Mouse (Mus musculus): ENCODE data around the gene Aff3. TPM values are rescaled to one million over a fixed set of nuclear protein-coding genes. Genes with fewer than 3 reads are reported as not detected.

Aff3 gene
- polyA plus RNA-seq, 2 experiments: 0.18 to 0.22 TPM

DNA sequence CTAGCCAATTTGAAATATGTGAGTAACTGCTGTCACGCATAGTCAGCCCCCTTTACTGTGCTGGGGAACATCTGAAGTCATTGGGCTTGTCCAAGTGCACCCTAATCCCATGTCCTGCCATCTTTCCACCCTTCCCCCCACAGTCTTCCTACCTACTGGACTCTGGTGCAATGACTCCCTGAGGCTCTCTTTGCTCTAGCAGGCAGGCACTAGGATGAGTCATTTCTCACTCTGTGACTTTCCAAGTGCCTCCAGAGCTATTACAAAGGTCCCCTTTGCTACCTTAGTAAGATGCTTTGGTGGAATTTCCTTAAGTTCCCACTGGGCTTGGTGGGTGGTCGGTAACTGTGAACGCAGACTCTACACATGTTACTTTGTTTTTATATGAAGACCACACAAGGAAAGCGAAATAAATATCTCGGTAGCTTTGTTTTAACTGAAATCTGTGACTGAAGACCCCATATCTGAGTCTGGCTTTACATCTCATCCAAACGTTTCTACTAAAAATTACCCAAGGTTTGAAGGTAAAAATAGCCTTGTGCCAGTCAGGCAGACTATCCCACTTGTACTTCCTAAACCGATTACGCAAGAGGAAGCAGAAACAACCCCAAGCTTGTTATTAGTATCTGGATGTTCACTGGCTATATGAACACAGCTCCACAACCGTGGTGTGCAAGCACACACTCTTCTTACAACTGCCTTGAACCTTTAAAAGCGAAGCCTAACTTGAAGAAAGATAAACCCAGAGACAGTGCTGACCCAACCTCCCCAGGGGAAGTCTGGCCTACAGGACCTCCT, 405.0 kb downstream of the Aff3 start:
- H3K4me3 ChIP-seq (ENCODE audit: insufficient read depth in 1 of 2, low read depth in 2 of 2, low read length in 2 of 2): no peak overlapping the region
- H3K9me3 ChIP-seq (ENCODE audit: control insufficient read depth, low read length): no peaks in the 10 kb centered on the region
- DNase-seq (ENCODE audit: low read depth in 3 of 3, low spot score in 3 of 3) (no peak), ATAC-seq (ENCODE audit: insufficient read depth) (no peak)
- no peaks in the 10 kb centered on the region for H3K27me3 ChIP-seq (ENCODE audit: control insufficient read depth, insufficient read depth, low read length)
- no peak overlapping the region for H3K4me2 ChIP-seq (ENCODE audit: low read depth)
- 49% methylated on average over 10 of the region's 10 CpGs for WGBS (ENCODE audit: insufficient replicate concordance)
- no peak overlapping the region for H3K27ac ChIP-seq
- TF ChIP-seq CTCF (IDR thresholded peaks at IDR 0.05; ENCODE audit: low read depth) (no peak), EP300 (IDR thresholded peaks at IDR 0.05; ENCODE audit: low read depth) (no peak)
- H3K36me3 ChIP-seq (replicated peaks; ENCODE audit: control insufficient read depth, insufficient read depth, low read depth): no peaks in the 10 kb centered on the region
- H3K9ac ChIP-seq (replicated peaks): no peak overlapping the region
- peaks cover 0 to 4% of the 10 kb centered on the region in 2 experiments; a peak in 2 of 4 replicates for H3K4me1 ChIP-seq (replicated peaks; ENCODE audit: control insufficient read depth in 2 of 2, insufficient read depth in 2 of 2, low read length in 1 of 2)

DNA sequence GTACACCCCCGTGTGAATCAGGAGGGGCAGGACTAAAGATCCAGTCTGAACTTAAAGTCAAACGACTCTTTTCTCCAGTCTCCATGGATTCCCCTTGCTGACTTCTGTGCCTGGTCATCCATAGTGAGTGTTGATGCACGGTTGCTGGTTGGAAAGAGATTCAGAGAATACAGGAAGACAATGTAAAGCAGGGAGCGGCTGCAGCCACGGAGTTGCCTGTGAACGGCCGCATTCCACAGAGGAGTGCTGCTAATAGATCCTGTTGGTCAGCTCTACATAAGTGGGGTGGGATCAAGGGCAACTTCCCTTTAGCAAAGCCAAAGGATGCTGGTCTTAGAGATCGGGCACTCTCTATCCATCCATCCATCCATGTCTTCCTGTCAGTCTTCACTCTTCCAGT, 410.3 kb downstream of the Aff3 start:
- Histone ChIP-seq H3K27me3 (ENCODE audit: control insufficient read depth, insufficient read depth, low read length) (no peaks in the 10 kb centered on the region), H3K4me1 (replicated peaks; ENCODE audit: control insufficient read depth in 2 of 2, insufficient read depth in 2 of 2, low read length in 1 of 2) (peaks cover 0 to 2% of the 10 kb centered on the region in 2 experiments; a peak in 2 of 4 replicates), H3K4me2 (ENCODE audit: low read depth) (no peak overlapping the region), H3K27ac (no peak overlapping the region), H3K36me3 (replicated peaks; ENCODE audit: control insufficient read depth, insufficient read depth, low read depth) (no peaks in the 10 kb centered on the region), H3K9ac (replicated peaks) (no peak overlapping the region), H3K9me3 (ENCODE audit: control insufficient read depth, low read length) (no peaks in the 10 kb centered on the region), H3K4me3 (ENCODE audit: insufficient read depth in 1 of 2, low read depth in 2 of 2, low read length in 2 of 2) (no peak overlapping the region)
- TF ChIP-seq CTCF (IDR thresholded peaks at IDR 0.05; ENCODE audit: low read depth) (no peak), EP300 (IDR thresholded peaks at IDR 0.05; ENCODE audit: low read depth) (no peak)
- 46% methylated on average over 8 of the region's 8 CpGs for WGBS (ENCODE audit: insufficient replicate concordance)
- no peak for DNase-seq (ENCODE audit: low read depth in 3 of 3, low spot score in 3 of 3)
- ATAC-seq (ENCODE audit: insufficient read depth): no peak

DNA sequence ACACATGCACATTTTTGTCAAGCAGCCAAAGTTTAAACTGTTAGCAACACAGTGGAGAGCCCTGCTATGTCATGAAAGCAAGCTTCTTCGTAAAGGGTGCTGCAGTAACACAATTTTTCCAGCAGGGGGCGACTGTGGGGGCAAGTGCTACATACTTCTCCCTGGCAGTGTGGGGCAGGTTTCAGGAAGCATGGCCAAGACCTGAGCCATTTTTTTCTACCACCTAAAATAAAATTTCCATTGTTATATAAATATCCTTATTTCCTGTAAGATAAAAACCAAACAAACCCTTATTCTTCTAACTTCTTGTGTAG, 412.0 kb downstream of the Aff3 start:
- H3K4me1 ChIP-seq (replicated peaks; ENCODE audit: control insufficient read depth in 2 of 2, insufficient read depth in 2 of 2, low read length in 1 of 2): peaks cover 0 to 2% of the 10 kb centered on the region in 2 experiments; a peak in 1 of 4 replicates
- no peaks in the 10 kb centered on the region for H3K9me3 ChIP-seq (ENCODE audit: control insufficient read depth, low read length)
- DNase-seq (ENCODE audit: low read depth in 3 of 3, low spot score in 3 of 3): peak in 1 of 3 experiments; percentile 12
- no peak overlapping the region for H3K27ac ChIP-seq
- no peaks in the 10 kb centered on the region for H3K27me3 ChIP-seq (ENCODE audit: control insufficient read depth, insufficient read depth, low read length)
- no peak for TF ChIP-seq EP300 (IDR thresholded peaks at IDR 0.05; ENCODE audit: low read depth)
- TF ChIP-seq CTCF (IDR thresholded peaks at IDR 0.05; ENCODE audit: low read depth): peak; percentile 82
- H3K36me3 ChIP-seq (replicated peaks; ENCODE audit: control insufficient read depth, insufficient read depth, low read depth): no peaks in the 10 kb centered on the region
- H3K9ac ChIP-seq (replicated peaks): no peak overlapping the region
- no peak for ATAC-seq (ENCODE audit: insufficient read depth)
- WGBS (ENCODE audit: insufficient replicate concordance): 41% methylated on average over 2 of the region's 2 CpGs
- no peak overlapping the region for H3K4me2 ChIP-seq (ENCODE audit: low read depth)
- H3K4me3 ChIP-seq (ENCODE audit: insufficient read depth in 1 of 2, low read depth in 2 of 2, low read length in 2 of 2): no peak overlapping the region

DNA sequence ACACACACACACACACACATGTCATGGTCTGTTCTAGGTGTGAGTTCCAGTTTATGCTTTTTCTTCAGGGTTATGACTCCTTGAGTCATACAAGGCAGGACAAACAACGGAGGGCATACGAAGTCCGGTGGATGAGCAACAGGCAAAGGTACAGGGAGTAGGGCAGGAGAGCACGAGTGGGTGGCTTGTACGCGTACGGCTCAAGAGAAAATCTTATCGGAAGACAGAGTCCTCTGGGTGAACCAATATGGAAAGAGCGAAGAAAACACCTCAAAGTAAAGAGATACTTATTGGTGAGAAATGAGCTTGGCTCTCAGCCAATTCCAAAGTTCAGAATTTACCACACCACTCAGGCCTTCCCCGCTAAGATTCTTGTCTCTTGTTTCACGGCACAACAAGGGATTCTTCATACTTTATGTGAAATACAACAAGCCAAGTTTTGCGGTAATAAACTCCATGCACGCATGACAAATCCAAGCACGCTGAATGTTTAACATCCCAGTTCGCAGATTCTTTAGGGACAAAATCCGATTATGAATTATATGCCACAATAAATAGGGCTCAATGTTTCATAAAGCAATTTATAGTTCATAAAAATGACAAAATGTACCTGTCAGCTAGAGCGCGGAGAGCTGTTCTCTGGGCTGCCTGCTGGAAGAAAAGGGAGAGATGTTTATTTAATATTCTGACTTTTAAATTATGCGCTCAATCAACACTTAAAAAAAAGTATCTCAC, 412.6 kb downstream of the Aff3 start:
- TF ChIP-seq EP300 (IDR thresholded peaks at IDR 0.05; ENCODE audit: low read depth) (no peak), CTCF (IDR thresholded peaks at IDR 0.05; ENCODE audit: low read depth) (no peak)
- Histone ChIP-seq H3K4me3 (ENCODE audit: insufficient read depth in 1 of 2, low read depth in 2 of 2, low read length in 2 of 2) (no peak overlapping the region), H3K36me3 (replicated peaks; ENCODE audit: control insufficient read depth, insufficient read depth, low read depth) (no peaks in the 10 kb centered on the region), H3K4me1 (replicated peaks; ENCODE audit: control insufficient read depth in 2 of 2, insufficient read depth in 2 of 2, low read length in 1 of 2) (peaks cover 0 to 2% of the 10 kb centered on the region in 2 experiments; a peak in 1 of 4 replicates), H3K27me3 (ENCODE audit: control insufficient read depth, insufficient read depth, low read length) (no peaks in the 10 kb centered on the region), H3K9ac (replicated peaks) (no peak overlapping the region), H3K9me3 (ENCODE audit: control insufficient read depth, low read length) (no peaks in the 10 kb centered on the region), H3K4me2 (ENCODE audit: low read depth) (no peak overlapping the region), H3K27ac (no peak overlapping the region)
- DNase-seq (ENCODE audit: low read depth in 3 of 3, low spot score in 3 of 3) (no peak), ATAC-seq (ENCODE audit: insufficient read depth) (no peak)
- WGBS (ENCODE audit: insufficient replicate concordance): 71% methylated on average over 19 of the region's 19 CpGs

DNA sequence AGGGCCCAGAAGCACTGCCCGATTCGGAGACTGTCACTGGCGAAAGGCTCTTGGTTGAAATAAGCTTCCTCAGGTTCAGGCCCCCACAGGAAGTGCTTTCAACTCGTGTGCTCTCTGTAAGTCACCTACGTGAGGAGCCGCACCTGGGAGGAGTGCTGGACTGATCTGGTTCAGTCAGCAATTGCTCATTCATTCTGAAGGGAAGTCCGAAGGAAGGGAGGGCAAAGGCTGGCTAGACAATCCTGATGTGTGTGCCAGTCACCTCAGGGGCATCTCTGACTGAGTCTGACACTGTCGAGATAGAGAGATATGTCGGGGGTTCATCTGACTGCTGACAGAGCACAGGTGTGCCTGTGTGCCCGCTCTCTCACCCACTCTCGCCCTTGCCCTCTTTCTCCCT, 413.3 kb downstream of the Aff3 start:
- no peak overlapping the region for H3K4me3 ChIP-seq (ENCODE audit: insufficient read depth in 1 of 2, low read depth in 2 of 2, low read length in 2 of 2)
- TF ChIP-seq CTCF (IDR thresholded peaks at IDR 0.05; ENCODE audit: low read depth) (no peak), EP300 (IDR thresholded peaks at IDR 0.05; ENCODE audit: low read depth) (no peak)
- peaks cover 0 to 2% of the 10 kb centered on the region in 2 experiments; a peak in 1 of 4 replicates for H3K4me1 ChIP-seq (replicated peaks; ENCODE audit: control insufficient read depth in 2 of 2, insufficient read depth in 2 of 2, low read length in 1 of 2)

More for the DNA sequence above, 413.3 kb downstream of the Aff3 start:
- Histone ChIP-seq H3K9ac (replicated peaks) (no peak overlapping the region), H3K4me2 (ENCODE audit: low read depth) (no peak overlapping the region), H3K27ac (no peak overlapping the region), H3K36me3 (replicated peaks; ENCODE audit: control insufficient read depth, insufficient read depth, low read depth) (no peaks in the 10 kb centered on the region), H3K9me3 (ENCODE audit: control insufficient read depth, low read length) (no peaks in the 10 kb centered on the region), H3K27me3 (ENCODE audit: control insufficient read depth, insufficient read depth, low read length) (no peaks in the 10 kb centered on the region)
- DNase-seq (ENCODE audit: low read depth in 3 of 3, low spot score in 3 of 3) (no peak), ATAC-seq (ENCODE audit: insufficient read depth) (no peak)
- WGBS (ENCODE audit: insufficient replicate concordance): 76% methylated on average over 11 of the region's 11 CpGs
